Mouse (Mus musculus): ENCODE measurements around the gene Mgat3. TPM values are rescaled to one million over a fixed set of nuclear protein-coding genes. Genes with fewer than 3 reads are reported as not detected.

Gene Mgat3
- polyA plus RNA-seq (2015; fragmentation: Nextera tagmentation; extraction: Ambion mirVana) = 2.5 and 4.2 TPM in 2 replicates

DNA sequence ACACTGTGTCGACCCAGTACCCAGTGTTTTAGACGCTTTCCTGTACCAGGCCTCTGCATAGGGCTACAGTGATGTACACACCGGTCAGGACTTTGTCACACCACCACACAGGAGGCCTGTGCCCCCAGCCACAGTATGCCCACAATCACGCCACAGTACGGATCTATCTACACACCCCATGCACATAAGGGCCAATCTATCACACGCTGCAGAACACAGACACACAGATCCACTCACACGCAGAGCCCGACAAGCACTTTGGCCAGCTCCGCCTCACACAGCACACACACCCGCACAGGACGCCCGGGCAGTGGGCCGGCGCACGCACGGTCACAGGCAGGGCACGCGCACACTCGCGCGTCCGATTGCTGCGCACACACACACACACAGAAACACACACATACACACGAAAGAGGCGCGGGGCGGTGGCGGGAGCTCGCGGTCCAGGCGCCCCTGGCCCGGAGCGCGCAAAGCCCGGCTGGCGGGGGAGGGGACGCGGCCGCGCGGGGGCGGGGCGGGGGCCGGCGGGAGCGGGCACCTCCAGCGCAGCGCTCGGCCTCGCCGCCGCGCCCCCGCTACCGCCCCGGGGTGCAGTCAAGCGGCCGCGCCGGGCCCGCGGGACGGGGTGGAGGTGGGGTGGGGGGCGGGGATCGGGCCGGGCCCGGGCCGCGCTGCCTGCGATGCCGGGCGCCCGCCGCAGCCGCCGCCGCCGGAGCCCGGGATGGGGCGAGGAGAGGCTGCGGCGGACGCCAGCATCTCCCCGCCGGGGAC lies at the start of gene Mgat3:
TSS of gene Mgat3 (plus strand) at position 721 of the 771 bp plus-strand sequence.

DNA sequence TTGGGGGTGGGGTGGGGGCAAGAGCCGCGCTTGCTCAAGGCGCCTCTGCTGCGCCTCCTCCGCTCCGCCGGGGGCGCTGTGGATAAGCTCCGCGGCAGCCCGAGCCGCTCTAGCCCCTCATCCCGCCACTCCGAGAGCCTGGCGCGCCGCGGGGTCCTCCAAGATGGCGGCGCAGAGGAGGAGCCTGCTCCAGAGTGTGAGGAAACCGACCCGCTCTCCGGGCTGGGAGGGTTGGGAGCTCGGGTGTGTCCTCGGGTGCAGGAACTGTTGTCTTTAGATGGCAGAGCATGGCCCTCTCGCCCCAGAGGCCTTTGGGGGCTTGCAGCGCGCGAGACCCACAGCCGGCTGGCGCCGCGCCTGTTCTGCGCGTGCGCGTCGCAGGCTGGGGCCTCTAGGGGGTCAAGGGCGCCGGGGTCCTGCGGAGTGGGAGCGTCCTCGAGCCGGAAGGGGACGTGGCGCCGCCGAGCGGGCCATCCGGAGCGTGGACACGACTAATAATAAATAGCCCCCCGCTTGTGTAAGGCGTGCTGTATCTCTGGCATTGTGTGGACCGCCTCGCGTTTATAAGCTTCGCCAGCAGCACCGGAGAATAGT lies 40.4 kb upstream of the Mgat3 start, which contains the start of gene Tab1:
TSS of gene Tab1 (plus strand) at position 135 of the 594 bp plus-strand sequence.

DNA sequence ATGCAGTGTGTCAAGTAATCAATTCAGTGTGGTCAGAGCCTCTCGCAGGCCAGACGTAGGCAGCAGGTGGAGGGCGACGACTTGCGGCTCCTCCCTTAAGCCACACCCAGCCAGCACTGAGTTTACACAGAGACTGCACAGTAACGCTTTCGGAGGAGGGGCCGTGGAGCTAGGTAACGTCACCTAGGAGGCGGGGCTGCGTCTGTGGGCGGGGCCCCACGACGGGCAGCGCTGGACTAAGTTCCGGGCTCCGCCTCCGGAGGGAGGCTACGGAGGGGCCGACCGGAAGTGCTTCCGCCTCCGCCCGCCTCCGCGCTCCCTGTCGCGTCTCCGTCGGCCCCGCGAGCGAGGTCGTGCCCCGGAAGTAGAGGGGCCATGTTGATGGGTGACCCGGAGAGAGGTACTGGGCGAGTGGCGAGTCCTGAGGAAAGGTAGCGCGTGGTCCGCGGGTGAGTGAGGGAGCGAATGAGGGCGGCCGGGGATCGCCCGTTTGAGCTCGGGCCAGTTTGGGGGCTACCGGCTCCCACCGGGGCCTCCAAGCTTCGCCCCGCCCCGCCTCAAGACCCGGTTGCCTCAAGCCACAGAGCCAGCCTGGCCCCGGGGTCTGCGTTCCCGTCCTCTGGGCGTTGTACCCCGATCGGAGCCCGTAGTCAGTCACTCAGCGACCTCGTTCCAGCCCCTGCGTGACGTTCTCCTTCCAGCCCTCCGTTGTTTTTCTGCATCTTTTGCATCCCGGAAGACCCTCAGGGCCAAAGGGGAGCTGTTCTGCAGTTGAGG lies 60.4 kb downstream of the Mgat3 start, which contains the start of gene Mief1:
TSS of gene Mief1 (plus strand) at position 286 of the 777 bp plus-strand sequence.

GRCm38 (mm10) chr15:80235535-80235934 lies 62.0 kb downstream of the Mgat3 start, which contains the start of gene AC140267.1:
Gene AC140267.1, plus strand, starts transcription at chr15:80235835.

GRCm38 (mm10) chr15:80254847-80255645 lies 81.5 kb downstream of the Mgat3 start, which contains the start of gene Atf4:
Gene Atf4, plus strand, starts transcription at chr15:80255184.

DNA sequence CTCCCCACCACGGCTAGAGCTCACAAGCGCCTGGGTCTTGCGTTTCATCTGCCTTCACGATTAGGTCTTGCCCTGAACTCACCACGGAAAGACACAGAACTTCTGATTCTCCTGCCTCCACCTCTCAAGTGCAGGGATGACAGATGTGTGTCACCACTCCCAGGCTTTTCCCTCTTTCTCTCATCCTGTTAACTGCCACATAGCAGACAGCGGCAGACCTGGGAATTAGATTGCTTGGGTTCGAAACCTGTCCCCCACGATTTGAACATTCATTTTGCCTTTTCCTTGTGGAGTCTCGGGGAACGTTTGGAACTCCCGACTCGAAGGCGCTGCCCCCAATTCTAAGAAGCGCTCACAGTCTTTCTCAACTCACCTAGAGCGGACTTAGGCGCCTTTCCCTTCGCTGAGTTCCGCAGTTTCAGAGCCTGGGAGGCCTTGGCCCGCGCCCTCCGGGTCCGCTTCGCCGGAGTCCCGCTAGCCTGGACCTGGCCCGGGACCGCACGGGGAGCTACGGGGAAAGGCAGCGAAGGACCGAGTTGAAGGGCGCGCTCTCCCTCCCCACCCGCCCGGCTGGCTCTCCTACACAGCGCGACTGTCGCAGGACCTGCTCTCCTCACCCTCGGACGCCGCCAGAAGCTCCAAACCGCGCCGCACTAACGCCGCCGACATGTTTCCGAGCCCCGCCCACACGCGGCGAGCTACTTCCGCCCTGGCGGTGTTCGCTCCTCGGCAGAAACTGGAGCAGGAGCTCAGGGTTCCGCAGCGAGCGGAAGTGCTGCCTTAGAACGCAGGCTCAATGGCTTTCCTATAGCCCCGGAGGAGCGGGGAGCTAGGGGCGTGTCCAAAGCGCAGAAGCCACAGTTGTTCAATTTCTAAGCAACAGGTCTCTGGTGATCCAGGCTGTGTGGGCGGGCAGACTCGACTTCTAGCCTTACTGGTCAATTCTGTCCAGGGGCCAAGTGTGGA lies 90.4 kb downstream of the Mgat3 start, which contains the start of gene Rps19bp1:
TSS of gene Rps19bp1 (minus strand) at position 706 of the 966 bp plus-strand sequence.

Other genes with a start within 250 kb of the Mgat3 start
- 4.1 and 4.2 TPM in 2 replicates for gene Cbx7, start 202.6 kb upstream of the Mgat3 start, polyA plus RNA-seq (2015; fragmentation: Nextera tagmentation; extraction: Ambion mirVana)
- gene Pdgfb, start 158.7 kb upstream of the Mgat3 start, polyA plus RNA-seq (2015; fragmentation: Nextera tagmentation; extraction: Ambion mirVana) = 1.6 and 4.0 TPM in 2 replicates
- gene Syngr1, start 82.4 kb upstream of the Mgat3 start, polyA plus RNA-seq (2015; fragmentation: Nextera tagmentation; extraction: Ambion mirVana) = 20.1 and 27.9 TPM in 2 replicates
- 689 and 697 TPM in 2 replicates for gene Rpl3, start 81.9 kb upstream of the Mgat3 start, polyA plus RNA-seq (2015; fragmentation: Nextera tagmentation; extraction: Ambion mirVana)
- 14.6 and 20.4 TPM in 2 replicates for gene Tab1, start 40.6 kb upstream of the Mgat3 start, polyA plus RNA-seq (2015; fragmentation: Nextera tagmentation; extraction: Ambion mirVana)
- gene Mief1, start 60.3 kb downstream of the Mgat3 start, polyA plus RNA-seq (2015; fragmentation: Nextera tagmentation; extraction: Ambion mirVana) = 11.7 and 16.5 TPM in 2 replicates
- gene AC140267.1, start 62.1 kb downstream of the Mgat3 start, polyA plus RNA-seq (2015; fragmentation: Nextera tagmentation; extraction: Ambion mirVana) = not detected in 2 replicates
- gene Atf4, start 81.5 kb downstream of the Mgat3 start, polyA plus RNA-seq (2015; fragmentation: Nextera tagmentation; extraction: Ambion mirVana) = 73.6 and 90.5 TPM in 2 replicates
- 41.1 and 52.2 TPM in 2 replicates for gene Rps19bp1, start 90.6 kb downstream of the Mgat3 start, polyA plus RNA-seq (2015; fragmentation: Nextera tagmentation; extraction: Ambion mirVana)
- gene Cacna1i, start 113.5 kb downstream of the Mgat3 start, polyA plus RNA-seq (2015; fragmentation: Nextera tagmentation; extraction: Ambion mirVana) = 0.02 and 0.08 TPM in 2 replicates